Mouse (Mus musculus) limb, embryonic 11.5 days (tissue): ENCODE data around the gene Angpt4. TPM values are rescaled to one million over a fixed set of nuclear protein-coding genes. Genes with fewer than 3 reads are reported as not detected.

ENCODE experiments used
- ATAC-seq: fragments of 200-750 bp; cut with Nextera tagmentation; 2 replicates; pipeline ENCODE4 v1.8.0; 2017; ENCODE audit warnings: low read depth; ENCODE audit not compliant: insufficient number of reproducible peaks, low FRiP score, low TSS enrichment
- DNase-seq: peaks from one replicate; pipeline ENCODE4 v3.0.0-alpha.2; 2015; ENCODE audit warnings: low spot score
- H3K27ac ChIP-seq: fragments of 300-500 bp; sonication (generic); replicated peaks from 2 replicates; pipeline ENCODE4 v1.5.1; 2014; ENCODE audit warnings: low read depth, mild to moderate bottlenecking, low read length
- H3K27me3 ChIP-seq: fragments of 300-500 bp; sonication (generic); 2 replicates; pipeline ENCODE4 v1.6.1; 2014; ENCODE audit warnings: mild to moderate bottlenecking, low read length, mixed read lengths; ENCODE audit not compliant: control insufficient read depth, insufficient read depth
- H3K36me3 ChIP-seq: fragments of 300-500 bp; sonication (generic); 2 replicates; pipeline ENCODE4 v1.6.1; 2014; ENCODE audit warnings: mild to moderate bottlenecking, low read length, moderate library complexity, mixed read lengths; ENCODE audit not compliant: control insufficient read depth, insufficient read depth
- H3K4me1 ChIP-seq: fragments of 300-500 bp; sonication (generic); 2 replicates; pipeline ENCODE4 v1.6.1; 2014; ENCODE audit warnings: low read length, mixed read lengths; ENCODE audit not compliant: control insufficient read depth, insufficient read depth
- H3K4me2 ChIP-seq: fragments of 300-500 bp; sonication (generic); 2 replicates; pipeline ENCODE4 v1.6.1; 2014; ENCODE audit warnings: low read depth, mild to moderate bottlenecking, moderate library complexity; ENCODE audit not compliant: severe bottlenecking
- H3K4me3 ChIP-seq: fragments of 300-500 bp; sonication (generic); 2 replicates; pipeline ENCODE4 v1.5.1; 2014; ENCODE audit warnings: low read depth, low read length
- H3K9ac ChIP-seq: fragments of 300-500 bp; sonication (generic); 2 replicates; pipeline ENCODE4 v1.6.1; 2014; ENCODE audit warnings: mild to moderate bottlenecking, low read length
- H3K9me3 ChIP-seq: fragments of 300-500 bp; sonication (generic); 2 replicates; pipeline ENCODE4 v1.6.1; 2016; ENCODE audit warnings: low read length; ENCODE audit not compliant: control insufficient read depth
- WGBS: fragments of 180-500 bp; shearing (Covaris S2); extraction: QIAGEN DNeasy Blood & Tissue Kit; methylation state at CpG from one replicate; pipeline ENCODE4 v1.1.7; 2014; 5-methylcytosine and 5-hydroxymethylcytosine counted together
- polyA plus RNA-seq: library from polyadenylated mRNA; unstranded; fragments of >200 nt; fragmentation: Nextera tagmentation; extraction: Ambion mirVana; gene quantifications from 2 replicates; pipeline ENCODE4 v1.2.1, GENCODE M21; 2014

Gene Angpt4
- polyA plus RNA-seq, 1 experiment from 2014 or later, result not detected

DNA sequence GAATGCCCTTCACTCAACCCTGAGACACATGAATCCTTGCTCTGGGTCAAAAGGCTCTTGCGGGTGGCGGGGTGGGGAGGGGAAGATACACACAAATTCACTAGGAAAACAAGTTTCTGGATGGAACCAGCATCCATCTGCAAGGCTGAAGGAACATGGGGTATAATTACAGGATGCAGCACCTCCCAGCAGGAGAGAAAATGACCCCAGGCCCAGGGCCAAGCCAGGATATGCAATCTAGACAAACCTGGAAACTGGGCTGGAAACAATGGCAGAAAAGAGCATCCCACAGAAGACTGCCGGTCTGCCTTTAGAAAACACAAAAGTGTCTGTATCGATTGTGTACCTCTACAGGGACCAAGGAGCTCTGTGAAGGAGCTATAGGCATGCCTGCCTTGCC, 7.1 kb upstream of the Angpt4 start:
- 77% methylated on average over 4 of the region's 4 CpGs for WGBS
- Histone ChIP-seq H3K36me3 (no peaks in the 10 kb centered on the region), H3K27me3 (no peaks in the 10 kb centered on the region), H3K9me3 (no peaks in the 10 kb centered on the region), H3K4me2 (no peak overlapping the region), H3K4me1 (no peaks in the 10 kb centered on the region), H3K9ac (no peak overlapping the region), H3K4me3 (no peak overlapping the region), H3K27ac (no peak overlapping the region)
- no peak for ATAC-seq
- no peak for DNase-seq

DNA sequence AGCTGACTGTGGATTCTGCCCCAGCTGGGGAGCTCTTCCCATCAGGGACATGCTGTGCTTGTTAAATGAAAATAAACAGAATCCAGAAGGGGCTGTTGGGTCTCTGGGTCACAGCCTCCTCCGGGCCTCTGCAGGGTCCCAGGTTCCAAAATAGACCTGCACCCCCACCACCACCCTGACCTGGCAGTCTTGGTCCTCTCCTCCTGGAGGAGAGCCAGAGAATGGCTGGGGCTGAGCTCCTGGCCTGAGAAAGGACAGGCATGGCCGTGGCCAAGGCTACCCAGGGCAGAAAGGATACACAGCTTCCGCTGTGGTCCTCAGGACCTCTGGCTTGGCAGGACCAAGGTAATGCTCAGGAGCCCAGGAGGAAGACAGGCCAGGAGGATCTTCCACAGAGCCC, 6.4 kb upstream of the Angpt4 start:
- Histone ChIP-seq H3K27ac (no peak overlapping the region), H3K9me3 (no peaks in the 10 kb centered on the region), H3K4me2 (no peak overlapping the region), H3K36me3 (no peaks in the 10 kb centered on the region), H3K4me3 (no peak overlapping the region), H3K9ac (no peak overlapping the region), H3K27me3 (no peaks in the 10 kb centered on the region), H3K4me1 (no peaks in the 10 kb centered on the region)
- DNase-seq (no peak), ATAC-seq (no peak)
- 54% methylated on average over 3 of the region's 3 CpGs for WGBS

DNA sequence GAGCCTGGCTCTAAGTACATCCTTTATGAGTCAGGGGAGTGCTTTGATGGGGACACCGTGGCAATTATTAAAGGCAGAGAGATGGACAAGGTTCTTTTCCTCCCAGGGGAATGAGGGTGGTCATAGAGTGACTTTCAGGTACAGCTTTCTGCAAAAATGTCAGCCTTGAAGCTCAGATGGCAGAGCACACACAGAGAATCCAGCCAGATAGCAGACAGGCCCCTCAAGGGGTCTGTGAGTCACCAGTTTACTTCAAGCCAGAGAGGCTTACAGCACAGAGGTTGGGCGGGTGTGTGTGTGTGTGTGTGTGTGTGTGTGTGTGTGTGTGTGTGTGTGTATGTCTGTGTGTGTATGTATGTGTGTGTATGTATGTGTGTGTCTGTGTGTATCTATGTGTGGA, 4.0 kb upstream of the Angpt4 start:
- Histone ChIP-seq H3K36me3 (no peaks in the 10 kb centered on the region), H3K4me2 (no peak overlapping the region), H3K4me3 (no peak overlapping the region), H3K9ac (no peak overlapping the region), H3K27me3 (no peaks in the 10 kb centered on the region), H3K27ac (no peak overlapping the region), H3K9me3 (no peaks in the 10 kb centered on the region), H3K4me1 (0 out of 2 replicates have a peak, but pooled peaks cover 8% of the 10 kb centered on the region)
- 82% methylated on average over 2 of the region's 2 CpGs for WGBS
- ATAC-seq (no peak), DNase-seq (no peak)

DNA sequence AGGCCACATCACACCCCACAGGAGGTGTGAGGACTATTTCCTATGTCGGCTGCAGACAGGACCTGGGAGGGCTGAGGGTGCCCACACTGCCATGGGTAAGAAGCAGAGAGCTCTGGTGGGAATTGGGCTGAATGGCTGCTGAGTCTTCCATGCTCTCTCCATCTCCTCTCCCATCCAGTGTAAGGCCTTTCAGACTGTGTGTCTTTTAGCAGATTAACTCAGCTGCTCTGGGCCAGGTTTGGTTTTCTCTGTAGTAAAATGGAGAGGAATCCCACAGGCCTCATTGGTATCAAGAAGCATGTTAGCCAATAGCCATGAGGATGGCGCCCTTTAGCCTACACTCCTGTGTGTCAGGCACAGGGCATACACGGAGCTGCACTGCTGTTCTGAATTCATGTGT, 1.6 kb upstream of the Angpt4 start:
- DNase-seq (no peak), ATAC-seq (no peak)
- 0 out of 2 replicates have a peak, but pooled peaks cover 8% of the 10 kb centered on the region for H3K4me1 ChIP-seq
- no peaks in the 10 kb centered on the region for H3K9me3 ChIP-seq
- WGBS, result 76% methylated on average over 3 of the region's 3 CpGs
- H3K27ac ChIP-seq, result no peak overlapping the region
- H3K4me3 ChIP-seq, result no peak overlapping the region
- H3K9ac ChIP-seq, result no peak overlapping the region
- no peaks in the 10 kb centered on the region for H3K27me3 ChIP-seq
- no peaks in the 10 kb centered on the region for H3K36me3 ChIP-seq
- no peak overlapping the region for H3K4me2 ChIP-seq

GRCm38 (mm10) chr2:151910498-151910897, 512 bp upstream of the Angpt4 start:
- peak; percentile 32 for ATAC-seq
- Histone ChIP-seq H3K36me3 (no peaks in the 10 kb centered on the region), H3K27me3 (no peaks in the 10 kb centered on the region), H3K4me2 (no peak overlapping the region), H3K4me1 (0 out of 2 replicates have a peak, but pooled peaks cover 8% of the 10 kb centered on the region), H3K9me3 (no peaks in the 10 kb centered on the region), H3K4me3 (no peak overlapping the region), H3K27ac (no peak overlapping the region; the same call in 1 of the 2 replicates), H3K9ac (no peak overlapping the region)
- 36% methylated on average over 5 of the region's 5 CpGs for WGBS
- no peak for DNase-seq

- no peak overlapping the region for H3K4me3 ChIP-seq
- no peak overlapping the region for H3K4me2 ChIP-seq
- no peak overlapping the region for H3K27ac ChIP-seq
- H3K4me1 ChIP-seq, result peaks cover 18% of the 10 kb centered on the region
- DNase-seq, result no peak
- H3K27me3 ChIP-seq, result no peaks in the 10 kb centered on the region
- 76% methylated on average over 3 of the region's 3 CpGs for WGBS
- no peaks in the 10 kb centered on the region for H3K9me3 ChIP-seq
- ATAC-seq, result no peak
- H3K36me3 ChIP-seq, result no peaks in the 10 kb centered on the region
- no peak overlapping the region for H3K9ac ChIP-seq
Observed at GRCm38 (mm10) chr2:151911751-151912150, 741 bp downstream of the Angpt4 start.

- H3K4me1 ChIP-seq, result peaks cover 21% of the 10 kb centered on the region
Observed at GRCm38 (mm10) chr2:151914120-151914519, 3.1 kb downstream of the Angpt4 start.

GRCm38 (mm10) chr2:151915111-151915510, 4.1 kb downstream of the Angpt4 start:
- H3K9ac ChIP-seq, result no peak overlapping the region
- DNase-seq (no peak), ATAC-seq (no peak)
- H3K4me1 ChIP-seq, result peaks cover 25% of the 10 kb centered on the region
- WGBS, result 12% methylated on average over 2 of the region's 2 CpGs
- no peak overlapping the region for H3K4me2 ChIP-seq
- no peaks in the 10 kb centered on the region for H3K9me3 ChIP-seq
- H3K27me3 ChIP-seq, result no peaks in the 10 kb centered on the region
- no peak overlapping the region for H3K4me3 ChIP-seq
- no peaks in the 10 kb centered on the region for H3K36me3 ChIP-seq
- H3K27ac ChIP-seq, result no peak overlapping the region

More at GRCm38 (mm10) chr2:151914120-151914519, 3.1 kb downstream of the Angpt4 start:
- ATAC-seq (no peak), DNase-seq (no peak)
- Histone ChIP-seq H3K4me2 (no peak overlapping the region), H3K27ac (no peak overlapping the region), H3K27me3 (no peaks in the 10 kb centered on the region), H3K9me3 (no peaks in the 10 kb centered on the region), H3K9ac (no peak overlapping the region), H3K4me3 (no peak overlapping the region), H3K36me3 (no peaks in the 10 kb centered on the region)
- 82% methylated on average over 5 of the region's 5 CpGs for WGBS
